Mouse (Mus musculus) mammary gland, adult 2 months (tissue): ENCODE data around the gene Utp15. TPM values are rescaled to one million over a fixed set of nuclear protein-coding genes. Genes with fewer than 3 reads are reported as not detected.

Experiments used
- polyA plus RNA-seq: library from polyadenylated mRNA; depleted of rRNA; stranded (reverse); fragments of >200 nt; gene quantifications from 2 replicates; pipeline ENCODE4 v1.2.3, GENCODE M21; 2012; ENCODE audit warnings: low replicate concordance; rRNA removed

Gene Utp15
- 4.4 and 8.1 TPM in 2 replicates for polyA plus RNA-seq

GRCm38 (mm10) chr13:98262636-98263457 is at the start of gene Utp15, which contains the start of gene Ankra2:
Gene Utp15, minus strand, starts transcription at chr13:98263041.
Gene Ankra2, plus strand, starts transcription at chr13:98263074.

GRCm38 (mm10) chr13:98279686-98280085 is 16.8 kb upstream of the Utp15 start, which contains the start of gene Gm21976:
Gene Gm21976, plus strand, starts transcription at chr13:98279887.

GRCm38 (mm10) chr13:98205771-98206545 is 56.9 kb downstream of the Utp15 start, which contains the start of gene Arhgef28:
Gene Arhgef28, minus strand, starts transcription at chr13:98206439.

Other genes with a start within 250 kb of the Utp15 start
- 4.5 and 7.4 TPM in 2 replicates for gene Arhgef28, start 56.6 kb downstream of the Utp15 start, polyA plus RNA-seq
- gene Ankra2, start within 50 bp of the Utp15 start, polyA plus RNA-seq = 8.3 and 12.5 TPM in 2 replicates
- not detected in 2 replicates for gene Gm21976, start 16.8 kb upstream of the Utp15 start, polyA plus RNA-seq
- 97.0 and 141 TPM in 2 replicates for gene Btf3, start 54.0 kb upstream of the Utp15 start, polyA plus RNA-seq
- 0.06 and 0.17 TPM in 2 replicates for gene Foxd1, start 91.2 kb upstream of the Utp15 start, polyA plus RNA-seq
- gene Gm10320, start 229.0 kb upstream of the Utp15 start, polyA plus RNA-seq = 0.69 and 1.5 TPM in 2 replicates